Mouse (Mus musculus) retina, postnatal 7 days (tissue): Measurements from ENCODE around the gene Slc6a20b.

Experiments used
- DNase-seq: peaks from one replicate; pipeline ENCODE4 v3.0.0-alpha.2; 2012; ENCODE audit warnings: low read depth, low spot score

Slc6a20b gene

GRCm38 (mm10) chr9:123589240-123589910, 43.0 kb downstream of the Slc6a20b start:
- no peak for DNase-seq

- DNase-seq = peak; percentile 2
These were observed 54.8 kb downstream of the Slc6a20b start for GRCm38 (mm10) chr9:123577360-123578192.

GRCm38 (mm10) chr9:123554599-123554998, 77.8 kb downstream of the Slc6a20b start:
- DNase-seq = no peak
